Mouse (Mus musculus): ENCODE results near the gene Fam50b.

Fam50b gene

GRCm38 (mm10) chr13:34737968-34738698 is 3.5 kb downstream of the Fam50b start:
- in situ Hi-C loops (cut with MboI; ENCODE audit: low sequenced_read_pairs), result no loop called here

DNA sequence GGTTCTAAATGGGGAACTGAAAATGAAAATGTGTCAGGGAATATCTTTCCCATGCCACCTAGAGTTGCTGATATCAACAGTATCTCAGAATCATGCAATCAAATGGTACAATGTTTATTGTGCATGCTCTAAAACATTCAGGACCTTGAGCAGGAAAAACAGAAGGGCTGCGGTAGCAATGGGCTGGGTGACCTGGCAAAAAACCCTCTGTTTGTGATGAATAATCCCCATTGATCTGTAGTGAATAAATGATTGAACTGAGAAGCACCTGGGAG is 4.0 kb downstream of the Fam50b start:
- in situ Hi-C loops (cut with MboI; ENCODE audit: low sequenced_read_pairs), result no loop called here

DNA sequence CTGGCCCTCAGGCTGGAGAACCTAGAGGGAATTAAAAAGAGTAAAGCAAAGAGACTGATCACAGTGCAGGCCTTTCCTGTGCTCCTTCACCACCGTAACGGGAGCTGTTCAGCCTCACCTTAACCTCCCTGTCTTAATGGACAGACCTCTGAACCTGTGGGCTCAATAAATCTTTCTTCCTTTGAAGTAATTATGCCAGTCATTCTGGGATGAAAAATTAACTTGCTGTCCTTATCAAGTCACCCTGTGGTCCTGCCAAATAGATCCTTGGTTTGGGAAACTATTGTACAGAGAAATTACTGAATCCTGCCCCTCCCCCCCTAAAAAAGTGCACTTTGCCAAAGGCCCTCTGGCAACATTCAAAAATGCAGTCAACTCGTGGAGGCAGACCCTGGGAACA is 4.4 kb downstream of the Fam50b start:
- in situ Hi-C loops (cut with MboI; ENCODE audit: low sequenced_read_pairs), result no loop called here

GRCm38 (mm10) chr13:34741254-34741653 is 6.6 kb downstream of the Fam50b start:
- in situ Hi-C loops (cut with MboI; ENCODE audit: low sequenced_read_pairs), result no loop called here

- in situ Hi-C loops (cut with MboI; ENCODE audit: low sequenced_read_pairs), result no loop called here
These were observed 7.3 kb downstream of the Fam50b start for GRCm38 (mm10) chr13:34741813-34742568.

- in situ Hi-C loops (cut with MboI; ENCODE audit: low sequenced_read_pairs), result no loop called here
These were observed 12.2 kb downstream of the Fam50b start for GRCm38 (mm10) chr13:34746811-34747210.

- in situ Hi-C loops (cut with MboI; ENCODE audit: low sequenced_read_pairs), result no loop called here
These were observed 13.9 kb downstream of the Fam50b start for GRCm38 (mm10) chr13:34748530-34748929.

DNA sequence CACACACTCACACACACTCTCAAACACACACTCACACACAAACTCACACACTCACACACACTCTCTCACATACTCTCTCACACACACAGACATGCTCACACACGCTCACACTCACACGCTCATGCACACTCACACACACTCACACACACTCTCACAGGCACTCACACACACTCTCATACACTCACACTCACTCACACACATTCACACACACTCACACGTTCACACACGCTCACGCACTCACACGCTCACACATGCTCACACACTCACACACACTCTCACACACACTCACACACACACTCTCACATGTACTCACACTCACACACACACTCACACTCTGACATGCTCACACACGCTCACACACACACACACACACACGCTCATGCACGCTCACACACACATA is 24.6 kb downstream of the Fam50b start:
- in situ Hi-C loops (cut with MboI; ENCODE audit: low sequenced_read_pairs), result no loop called here

DNA sequence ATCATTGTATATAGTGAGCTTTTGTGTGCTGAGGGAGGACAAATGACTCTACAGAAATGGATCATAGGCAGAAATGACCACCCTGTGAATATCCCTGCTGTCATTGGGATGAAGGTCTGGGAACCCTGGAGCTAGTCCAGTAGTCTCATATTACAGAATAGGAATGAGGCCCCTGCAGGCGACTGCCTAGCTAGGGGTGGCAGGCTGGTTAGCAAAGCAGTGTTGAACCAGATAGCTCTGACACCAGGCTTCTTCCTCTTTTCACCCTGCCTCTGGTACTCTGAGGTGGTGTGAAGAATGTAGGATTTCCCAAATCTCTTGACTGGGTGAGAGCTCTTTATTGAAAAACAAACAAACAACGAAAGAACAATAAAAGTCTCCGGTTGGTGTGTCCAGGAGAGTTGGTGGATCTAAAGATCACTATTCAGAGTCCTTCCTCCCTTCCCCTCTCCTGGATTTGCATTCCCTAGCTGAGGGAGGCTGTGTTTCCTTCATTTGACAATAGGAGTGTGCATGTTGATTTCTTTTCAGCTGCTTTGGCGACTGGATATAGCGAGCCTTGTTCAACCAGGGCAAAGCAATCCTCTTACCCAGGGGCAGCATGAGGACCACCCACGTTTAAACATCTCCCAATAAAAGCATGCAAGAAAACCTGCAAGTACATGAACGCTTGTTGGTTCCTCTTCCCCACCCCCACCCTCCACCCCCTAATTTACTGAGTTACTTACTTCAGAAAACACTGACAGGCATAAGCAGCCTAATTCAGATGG is 26.1 kb downstream of the Fam50b start:
- in situ Hi-C loops (cut with MboI; ENCODE audit: low sequenced_read_pairs), result no loop called here

DNA sequence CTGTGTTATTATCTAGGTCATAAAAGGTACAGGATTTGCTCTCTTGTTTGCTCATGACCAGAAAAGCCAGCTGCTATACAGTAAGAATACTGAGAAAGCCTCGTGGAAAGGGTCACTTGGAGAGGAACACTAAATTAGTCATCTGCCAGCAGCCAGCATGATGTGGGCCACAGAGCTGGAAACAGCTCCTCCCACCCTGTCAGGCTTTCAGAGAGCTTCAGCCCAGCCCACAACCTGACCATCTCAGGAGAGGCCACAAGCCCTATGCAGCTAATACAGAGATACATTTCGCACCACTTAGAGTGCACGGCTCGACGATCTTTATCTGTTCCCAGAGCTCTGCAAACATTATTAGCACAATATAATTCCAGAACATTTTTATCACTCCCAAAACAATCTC is 27.5 kb downstream of the Fam50b start:
- in situ Hi-C loops (cut with MboI; ENCODE audit: low sequenced_read_pairs), result no loop called here

DNA sequence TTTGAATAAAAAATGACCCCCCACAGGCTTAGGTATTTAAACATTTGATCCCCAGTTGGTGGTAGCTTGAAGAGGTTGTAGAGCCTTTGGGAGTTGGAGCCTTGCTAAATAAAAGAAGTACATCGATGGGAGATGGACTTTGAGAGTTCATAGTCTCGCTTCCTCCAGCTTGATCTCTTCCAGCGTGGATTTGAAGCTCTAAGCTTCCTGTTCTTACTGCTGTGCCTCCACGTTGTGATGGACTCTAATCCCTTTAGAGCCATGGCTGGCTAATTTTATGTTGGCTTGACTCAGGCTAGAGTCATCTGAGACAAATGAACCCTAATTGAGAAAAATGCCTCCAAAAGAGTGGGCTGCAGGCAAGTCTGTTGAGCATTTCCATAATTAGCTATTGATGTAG is 28.2 kb downstream of the Fam50b start:
- in situ Hi-C loops (cut with MboI; ENCODE audit: low sequenced_read_pairs), result no loop called here

GRCm38 (mm10) chr13:34765269-34765668 is 30.6 kb downstream of the Fam50b start:
- in situ Hi-C loops (cut with MboI; ENCODE audit: low sequenced_read_pairs), result no loop called here

- in situ Hi-C loops (cut with MboI; ENCODE audit: low sequenced_read_pairs), result no loop called here
These were observed 31.9 kb downstream of the Fam50b start for GRCm38 (mm10) chr13:34766572-34766971.

- in situ Hi-C loops (cut with MboI; ENCODE audit: low sequenced_read_pairs), result no loop called here
These were observed 33.1 kb downstream of the Fam50b start for GRCm38 (mm10) chr13:34767527-34768292.

GRCm38 (mm10) chr13:34776767-34777166 is 42.1 kb downstream of the Fam50b start:
- in situ Hi-C loops (cut with MboI; ENCODE audit: low sequenced_read_pairs), result no loop called here

DNA sequence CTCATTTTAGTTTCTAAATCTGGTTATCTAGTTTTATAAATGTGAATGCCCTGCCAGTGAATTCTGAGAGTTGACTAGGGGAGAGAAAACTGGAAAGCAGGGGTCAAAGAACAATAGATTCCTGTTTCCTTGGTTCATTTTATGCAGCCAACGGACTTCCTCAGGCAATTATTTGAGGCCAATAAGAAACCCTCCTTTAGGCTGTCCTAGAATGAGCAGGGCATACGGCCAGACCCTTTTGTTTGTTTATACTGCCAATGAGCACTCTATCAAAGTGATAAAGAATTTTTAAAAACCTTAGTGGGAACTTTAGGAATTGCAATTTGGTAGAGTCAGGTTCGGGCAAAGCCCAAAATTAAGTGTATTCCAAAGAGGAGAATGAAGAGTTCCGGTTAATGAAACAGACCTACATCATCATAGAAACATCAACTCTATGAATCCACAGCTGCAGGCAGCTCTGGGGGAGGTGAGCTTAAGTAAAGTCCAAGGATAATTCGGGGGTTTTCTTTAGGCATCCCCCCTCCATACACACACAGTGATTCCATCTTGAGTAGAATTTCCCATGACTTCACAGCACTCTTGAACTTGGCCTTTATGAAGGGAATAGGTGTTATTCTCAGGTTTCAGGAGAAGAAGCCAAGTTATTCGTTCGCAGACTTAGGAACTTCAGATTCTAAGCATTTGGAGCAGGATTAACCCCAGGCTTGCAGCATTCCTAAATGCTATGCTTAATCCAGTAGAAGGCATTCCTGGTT is 46.4 kb downstream of the Fam50b start:
- in situ Hi-C loops (cut with MboI; ENCODE audit: low sequenced_read_pairs), result no loop called here

GRCm38 (mm10) chr13:34781611-34782009 is 47.0 kb downstream of the Fam50b start:
- in situ Hi-C loops (cut with MboI; ENCODE audit: low sequenced_read_pairs), result no loop called here

- in situ Hi-C loops (cut with MboI; ENCODE audit: low sequenced_read_pairs), result no loop called here
These were observed 50.2 kb downstream of the Fam50b start for GRCm38 (mm10) chr13:34784818-34785217.

GRCm38 (mm10) chr13:34786634-34787033 is 52.0 kb downstream of the Fam50b start:
- in situ Hi-C loops (cut with MboI; ENCODE audit: low sequenced_read_pairs), result no loop called here

DNA sequence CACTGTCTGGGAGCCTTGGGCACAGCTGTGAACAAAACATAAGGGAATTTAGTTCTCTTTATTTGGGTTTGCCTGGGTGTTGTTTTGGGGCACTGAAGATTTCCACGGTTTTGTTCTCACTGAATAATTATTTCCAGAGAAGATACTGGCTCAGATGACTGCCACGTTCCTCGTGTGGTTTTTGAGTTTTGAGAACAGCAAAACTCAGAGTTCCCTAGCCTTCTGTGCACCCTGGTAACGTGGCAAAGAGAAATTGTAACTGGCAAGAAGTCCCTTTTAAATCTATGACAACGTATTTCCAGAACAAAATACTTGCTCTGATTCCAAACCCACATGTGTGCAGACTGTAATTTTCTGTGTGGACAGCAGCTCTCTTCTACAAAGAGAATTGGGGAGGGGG is 52.9 kb downstream of the Fam50b start:
- in situ Hi-C loops (cut with MboI; ENCODE audit: low sequenced_read_pairs), result no loop called here
